Mouse (Mus musculus) stomach, postnatal 0 days (tissue): ENCODE measurements around the gene Scml4.

Experiments
- CTCF ChIP-seq: IDR thresholded peaks from 2 replicates; pipeline ENCODE4 v1.5.1; 2016; ENCODE audit warnings: antibody characterized with exemption, low read depth, mild to moderate bottlenecking, moderate library complexity
- EP300 ChIP-seq: optimal IDR thresholded peaks from 2 replicates; pipeline ENCODE3; 2016; ENCODE audit warnings: antibody characterized with exemption

- TF ChIP-seq CTCF: no peak
- no peak for TF ChIP-seq EP300
Measured at GRCm38 (mm10) chr10:42854838-42855237, 5.3 kb upstream of the Scml4 start.
